Mouse (Mus musculus): ENCODE measurements around the gene Ppp2r2d.

Ppp2r2d gene

GRCm38 (mm10) chr7:138854201-138854600, 8.3 kb downstream of the Ppp2r2d start:
- ATAC-seq (ENCODE audit: insufficient number of reproducible peaks, low FRiP score, low TSS enrichment) = no peak

DNA sequence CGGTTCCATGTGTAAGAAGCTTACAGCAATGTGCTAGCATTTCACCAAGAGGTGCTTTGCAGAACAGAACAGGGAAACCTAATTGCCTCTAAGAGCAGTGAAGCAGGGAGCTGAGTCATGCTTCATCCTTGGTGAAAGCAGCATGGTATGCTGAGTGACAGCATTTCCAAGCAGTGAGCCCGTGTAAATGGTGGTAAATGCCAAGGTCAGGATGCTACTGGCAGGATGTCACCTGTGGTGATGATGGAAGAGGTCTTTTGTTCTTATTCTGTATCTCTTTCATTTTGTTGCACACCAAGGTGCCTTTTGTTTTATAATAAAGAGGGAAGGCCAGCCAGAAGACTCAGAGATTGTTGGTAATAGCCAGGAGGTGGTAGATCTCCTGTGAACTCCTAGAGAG, 10.8 kb downstream of the Ppp2r2d start:
- no peak for ATAC-seq (ENCODE audit: insufficient number of reproducible peaks, low FRiP score, low TSS enrichment)

DNA sequence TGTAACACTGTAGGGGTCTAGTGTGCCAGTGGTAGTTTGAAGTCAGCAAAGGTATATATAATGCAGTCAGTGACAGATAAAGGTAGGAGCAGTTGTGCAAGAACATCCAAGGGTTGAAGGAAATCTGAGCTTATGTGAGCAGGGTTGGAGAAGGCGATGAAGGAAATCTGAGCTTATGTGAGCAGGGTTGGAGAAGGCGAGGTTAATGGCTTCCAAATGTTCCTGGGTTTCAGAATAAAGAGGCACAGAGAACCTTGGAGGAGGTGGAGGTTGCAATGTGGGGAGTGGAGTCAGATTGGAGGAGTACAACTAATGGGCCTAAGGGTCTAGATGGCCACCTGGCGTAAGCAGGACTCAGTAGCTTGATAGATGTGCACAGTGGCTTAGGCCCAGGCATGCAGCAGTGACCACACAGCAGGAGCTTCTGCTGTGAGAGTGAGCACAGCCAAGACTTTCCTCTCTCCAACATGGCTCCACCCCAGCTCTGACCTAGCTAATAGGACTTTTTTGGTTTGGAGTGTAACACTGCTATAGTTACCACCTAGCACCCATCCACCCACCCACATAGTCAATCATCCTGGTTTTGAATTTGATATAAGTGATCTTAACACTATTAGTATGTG, 18.2 kb downstream of the Ppp2r2d start:
- ATAC-seq (ENCODE audit: insufficient number of reproducible peaks, low FRiP score, low TSS enrichment) = peak; percentile 61

DNA sequence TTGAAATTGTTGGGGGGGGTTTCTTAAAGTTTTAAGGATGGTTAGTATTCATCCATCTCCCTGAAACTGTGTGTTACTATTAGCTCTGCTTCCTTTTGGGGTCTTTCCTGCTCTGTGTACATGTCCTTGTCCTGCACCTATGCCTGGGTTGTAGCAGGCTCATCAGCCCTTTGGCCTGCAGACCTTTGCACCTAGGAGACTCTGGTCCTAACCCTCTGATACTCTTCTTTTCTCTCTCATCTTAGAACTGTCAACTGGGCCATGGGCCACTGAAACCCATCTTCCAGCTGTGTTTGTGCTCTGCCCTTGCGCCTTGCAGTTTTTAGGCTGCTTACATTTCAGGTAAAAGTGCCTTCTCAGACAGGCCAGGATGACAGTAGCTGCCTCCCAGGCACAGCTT, 18.9 kb downstream of the Ppp2r2d start:
- ATAC-seq (ENCODE audit: insufficient number of reproducible peaks, low FRiP score, low TSS enrichment) = no peak

- ATAC-seq (ENCODE audit: insufficient number of reproducible peaks, low FRiP score, low TSS enrichment) = no peak
Observed at GRCm38 (mm10) chr7:138867286-138867685, 21.4 kb downstream of the Ppp2r2d start.

GRCm38 (mm10) chr7:138868316-138868715, 22.4 kb downstream of the Ppp2r2d start:
- ATAC-seq (ENCODE audit: insufficient number of reproducible peaks, low FRiP score, low TSS enrichment) = no peak

DNA sequence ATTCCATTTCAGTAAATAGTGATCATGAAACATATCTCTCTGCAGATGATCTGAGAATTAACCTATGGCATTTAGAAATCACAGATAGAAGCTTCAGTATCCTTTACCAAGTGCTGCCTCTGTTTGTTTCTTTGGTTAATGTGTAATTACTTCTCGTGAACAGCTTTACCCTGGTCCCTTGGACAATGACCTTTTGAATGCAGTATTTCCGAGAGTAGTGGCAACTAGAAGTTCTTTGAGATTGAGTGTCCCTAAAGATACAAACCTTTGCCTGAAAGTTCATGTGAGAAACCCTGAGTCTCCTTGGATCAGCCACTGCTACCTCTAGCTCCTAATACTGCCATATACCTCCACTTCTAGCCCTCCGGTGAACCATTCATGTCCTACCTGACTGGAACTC, 27.1 kb downstream of the Ppp2r2d start:
- no peak for ATAC-seq (ENCODE audit: insufficient number of reproducible peaks, low FRiP score, low TSS enrichment)

DNA sequence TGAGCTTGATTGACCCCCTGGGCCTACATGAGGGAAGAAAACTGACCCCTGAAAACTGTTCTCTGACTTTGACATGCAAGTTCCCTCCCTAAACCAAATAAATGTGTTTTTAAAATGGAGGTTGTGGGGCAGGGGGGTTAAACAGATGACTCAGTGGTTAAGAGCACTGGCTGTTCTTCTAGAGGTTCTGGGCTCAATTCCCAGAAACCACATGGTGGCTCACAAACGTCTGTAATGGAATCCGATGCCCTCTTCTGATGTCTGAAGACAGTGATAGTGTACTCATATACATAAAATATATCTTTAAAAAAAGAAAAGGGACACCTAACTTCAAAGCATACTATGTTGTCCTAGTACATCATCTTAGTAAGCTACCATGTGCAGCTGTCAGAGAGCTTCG, 29.2 kb downstream of the Ppp2r2d start:
- ATAC-seq (ENCODE audit: insufficient number of reproducible peaks, low FRiP score, low TSS enrichment) = no peak

DNA sequence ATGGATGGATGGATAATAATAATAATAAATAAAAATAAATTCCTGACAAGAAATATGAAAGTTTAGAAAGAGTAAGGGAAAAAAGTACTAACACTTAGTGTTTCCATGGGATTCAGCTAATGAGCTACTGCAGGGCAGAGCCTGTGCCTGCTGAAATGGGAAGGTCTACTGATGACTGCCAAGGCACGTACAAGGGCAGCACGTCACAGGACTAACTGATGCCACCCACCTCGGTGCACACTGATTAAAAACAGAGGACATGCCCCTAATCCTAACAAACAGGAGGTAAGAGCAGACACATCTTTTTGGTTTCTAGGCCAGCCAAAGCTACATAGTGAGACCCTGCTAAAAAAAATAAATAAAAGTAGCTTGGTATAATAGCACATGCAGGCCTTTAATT, 37.8 kb downstream of the Ppp2r2d start:
- no peak for ATAC-seq (ENCODE audit: insufficient number of reproducible peaks, low FRiP score, low TSS enrichment)

- no peak for ATAC-seq (ENCODE audit: insufficient number of reproducible peaks, low FRiP score, low TSS enrichment)
Observed at GRCm38 (mm10) chr7:138885365-138886289, 39.7 kb downstream of the Ppp2r2d start.

GRCm38 (mm10) chr7:138898122-138898521, 52.2 kb downstream of the Ppp2r2d start:
- ATAC-seq (ENCODE audit: insufficient number of reproducible peaks, low FRiP score, low TSS enrichment) = no peak

GRCm38 (mm10) chr7:138898743-138899142, 52.9 kb downstream of the Ppp2r2d start:
- ATAC-seq (ENCODE audit: insufficient number of reproducible peaks, low FRiP score, low TSS enrichment) = no peak

GRCm38 (mm10) chr7:138903886-138904435, 58.1 kb downstream of the Ppp2r2d start:
- no peak for ATAC-seq (ENCODE audit: insufficient number of reproducible peaks, low FRiP score, low TSS enrichment)

DNA sequence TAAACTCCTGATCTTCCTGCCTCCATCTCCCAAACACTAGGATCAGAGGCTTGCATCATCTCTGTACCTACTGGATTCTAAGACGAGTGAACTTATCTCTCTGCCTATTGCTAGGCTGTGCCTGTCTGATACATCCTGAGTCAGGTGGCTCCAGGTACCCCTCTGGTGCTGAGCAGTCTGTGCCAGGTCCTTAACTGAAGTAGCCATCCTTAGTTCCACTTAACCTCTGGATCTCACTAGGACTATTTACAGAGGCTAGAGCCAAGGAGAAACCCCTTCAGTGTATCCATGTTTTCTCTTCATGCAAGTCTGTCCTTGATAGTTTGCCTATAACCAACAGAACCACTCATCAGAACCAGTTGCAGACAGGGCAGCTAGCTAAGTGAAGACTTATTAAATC, 60.6 kb downstream of the Ppp2r2d start:
- no peak for ATAC-seq (ENCODE audit: insufficient number of reproducible peaks, low FRiP score, low TSS enrichment)

DNA sequence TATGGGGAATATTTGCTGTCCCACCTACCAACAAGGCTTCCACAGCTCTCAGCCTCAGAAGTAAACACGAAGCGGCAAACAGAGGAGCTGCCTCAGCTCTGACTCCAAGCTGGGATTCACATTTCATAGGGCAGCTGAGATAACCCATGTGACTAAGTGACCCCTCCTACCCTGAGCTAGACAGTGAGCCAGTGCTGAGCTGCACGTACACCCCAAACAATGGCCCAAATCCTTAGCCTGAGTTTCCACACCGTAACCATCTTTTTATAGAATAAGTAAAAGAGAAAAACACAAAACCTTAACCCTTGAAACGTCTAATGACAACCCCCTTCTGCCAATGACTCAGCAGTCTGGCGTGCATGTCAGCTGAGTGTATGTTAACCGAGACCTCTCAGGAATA, 61.2 kb downstream of the Ppp2r2d start:
- ATAC-seq (ENCODE audit: insufficient number of reproducible peaks, low FRiP score, low TSS enrichment) = no peak

DNA sequence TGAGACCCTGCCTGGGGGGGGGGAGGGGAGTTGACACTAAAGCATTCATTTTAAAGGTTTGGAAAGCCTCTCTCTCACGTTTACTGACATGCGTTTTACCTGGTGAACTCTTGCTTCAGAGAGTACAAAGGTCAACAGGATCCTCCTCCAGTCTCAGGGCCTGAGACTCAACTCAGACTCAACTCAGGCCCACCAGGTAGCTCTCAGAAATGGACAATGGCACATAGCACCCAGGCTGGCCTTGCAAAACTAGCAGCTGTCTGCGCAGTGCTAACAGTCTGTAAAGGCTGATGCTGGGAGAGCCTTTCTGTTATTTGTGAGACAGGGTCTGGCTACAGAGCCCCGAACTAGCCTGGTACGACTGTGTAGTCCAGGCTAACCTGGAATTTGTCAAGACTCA, 62.1 kb downstream of the Ppp2r2d start:
- no peak for ATAC-seq (ENCODE audit: insufficient number of reproducible peaks, low FRiP score, low TSS enrichment)

DNA sequence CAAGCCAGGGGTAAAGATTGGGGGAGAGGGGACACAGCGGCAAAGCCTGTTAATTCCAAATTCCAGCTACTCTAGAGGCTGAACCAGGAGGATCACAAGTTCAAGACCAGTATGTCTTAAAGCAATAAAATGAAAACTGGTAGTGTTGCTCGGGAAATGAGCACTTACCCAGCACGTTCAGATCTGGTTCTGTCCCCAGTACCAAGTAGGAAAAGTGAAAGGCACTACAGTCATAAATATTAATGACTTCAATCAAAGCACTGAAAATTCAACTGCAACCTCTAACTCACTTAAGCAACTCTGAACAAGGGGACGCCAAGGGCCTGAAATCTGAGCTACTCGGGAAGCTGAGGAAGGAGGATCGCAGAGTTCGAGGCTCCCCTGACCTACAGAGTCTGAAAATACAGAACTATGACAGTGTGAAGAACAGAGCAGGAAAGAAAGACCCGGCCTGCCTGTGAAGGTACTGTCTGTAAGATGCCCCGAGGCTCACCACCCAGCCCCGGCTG, 62.9 kb downstream of the Ppp2r2d start:
- no peak; the same call in 1 of the 2 replicates for ATAC-seq (ENCODE audit: insufficient number of reproducible peaks, low FRiP score, low TSS enrichment)

DNA sequence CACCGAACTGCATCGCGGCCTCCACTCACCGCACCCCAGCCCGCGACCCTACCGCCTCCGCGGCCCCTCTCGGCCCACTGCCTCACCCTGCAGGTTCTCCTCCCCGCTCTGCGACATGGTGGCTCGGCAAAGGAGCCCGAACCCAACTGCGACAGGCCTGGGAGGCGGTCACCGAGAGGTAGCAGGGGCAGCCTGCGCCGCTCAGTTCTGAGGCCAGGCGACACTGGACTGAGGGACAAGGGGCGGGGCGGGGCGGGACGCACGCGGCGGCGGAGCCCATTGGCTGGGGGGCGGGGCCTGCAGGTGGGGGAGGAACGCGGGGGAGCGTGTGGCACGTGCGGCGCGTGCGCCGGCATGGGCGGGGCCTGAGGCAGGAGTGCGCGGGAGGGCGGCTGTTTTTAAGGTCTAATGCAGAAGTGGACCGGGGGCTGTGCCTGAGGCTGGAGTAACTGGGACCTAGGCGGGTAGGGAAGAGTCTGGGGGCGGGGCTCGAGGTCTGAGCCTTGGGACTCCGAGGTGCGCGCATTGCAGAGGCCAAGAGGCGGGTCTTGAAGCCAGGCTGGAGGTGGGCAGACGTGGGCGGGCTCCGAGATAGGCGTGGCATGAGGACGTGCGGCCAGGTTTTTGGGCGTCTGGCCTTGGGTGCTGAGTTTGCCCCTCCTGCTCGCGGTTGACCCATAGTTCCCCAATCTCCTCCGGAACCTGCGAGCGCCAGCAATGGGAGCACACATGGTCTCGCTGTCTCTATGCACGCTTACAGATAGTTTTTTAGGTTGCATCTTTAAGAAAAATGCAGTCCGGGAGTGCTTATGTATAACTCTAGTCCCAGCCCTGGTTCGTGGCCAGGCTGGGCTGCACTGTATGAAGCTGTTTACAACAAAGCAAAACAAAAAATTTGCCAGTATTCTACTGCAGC, 63.7 kb downstream of the Ppp2r2d start, which contains the start of gene Bnip3:
Gene Bnip3 (minus strand): TSS at position 243 of the 916 bp plus-strand sequence.
- peak; percentile 76 for ATAC-seq (ENCODE audit: insufficient number of reproducible peaks, low FRiP score, low TSS enrichment)

DNA sequence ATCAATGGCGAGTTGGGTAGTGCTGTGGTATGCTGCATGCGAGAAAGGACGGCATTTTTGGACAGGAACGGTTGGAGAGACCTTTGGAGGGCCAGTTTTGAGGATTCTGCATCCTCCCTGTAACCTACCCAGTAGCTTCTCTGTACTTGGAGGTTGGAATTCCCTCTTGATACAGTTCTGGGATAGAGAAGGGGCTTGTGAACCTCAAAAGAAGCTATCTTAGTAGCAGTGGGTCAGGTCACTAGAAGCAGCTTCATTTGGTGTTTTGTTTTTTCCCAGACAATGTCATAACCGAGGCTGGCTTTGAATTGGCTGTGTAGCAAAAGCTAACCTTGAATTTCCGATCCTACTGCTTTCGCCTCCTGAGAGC, 64.3 kb downstream of the Ppp2r2d start:
- ATAC-seq (ENCODE audit: insufficient number of reproducible peaks, low FRiP score, low TSS enrichment) = no peak

DNA sequence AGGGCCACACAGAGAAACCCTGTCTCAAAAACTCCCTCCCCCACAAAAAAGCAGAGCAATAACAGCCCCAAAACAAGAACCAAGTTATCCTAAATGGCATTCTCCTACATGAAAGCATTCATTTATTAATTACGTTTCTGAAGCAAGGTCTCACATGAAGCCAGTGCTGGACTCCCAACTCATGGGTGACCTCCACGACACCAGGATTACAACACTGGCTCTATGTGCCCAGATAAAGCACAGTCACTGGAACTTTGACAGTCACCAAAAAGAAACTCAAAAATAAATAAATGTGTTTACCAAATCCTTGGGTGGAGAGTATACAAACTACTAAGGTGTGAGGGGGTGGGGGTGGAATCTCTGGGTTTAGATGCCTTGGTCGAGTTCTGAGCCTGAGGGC, 67.7 kb downstream of the Ppp2r2d start:
- ATAC-seq (ENCODE audit: insufficient number of reproducible peaks, low FRiP score, low TSS enrichment) = no peak
